In genomic region chr5:47274256-47274638, GRCm38 (mm10) we compare ENCODE assay signal across 16 mouse cellular contexts.
DNase-seq lines count a peak whose midpoint lies in the region; ATAC-seq and TF ChIP-seq lines count a peak whose summit lies in the region.
"Had no signal": no experiment of that assay in that cellular context is flagged by ENCODE, and none has a peak within 500 bp of the region (broad histone marks: within the 10 kb centered on the region; RNA-seq: fewer than 3 reads in every experiment).

No protein-coding gene starts in this region.

- no peak for TF ChIP-seq EP300 in lung, postnatal 0 days (IDR thresholded peaks at IDR 0.05)

- 82% methylated on average over 1 of the region's 1 CpGs for WGBS in forebrain, embryonic 10.5 days
- 85% methylated on average over 1 of the region's 1 CpGs for WGBS in forebrain, postnatal 0 days
- 61% methylated on average over 1 of the region's 1 CpGs for WGBS in hindbrain, embryonic 10.5 days
- 95% methylated on average over 1 of the region's 1 CpGs for WGBS in hindbrain, postnatal 0 days
- WGBS in lung, postnatal 0 days = 25% methylated on average over 1 of the region's 1 CpGs

- H3K4me2 ChIP-seq in forebrain, postnatal 0 days (ENCODE audit: low read depth) = no peak overlapping the region
- H3K4me2 ChIP-seq in hindbrain, postnatal 0 days (ENCODE audit: low read depth, low read length) = no peak overlapping the region
- no peak overlapping the region for H3K4me2 ChIP-seq in lung, postnatal 0 days (replicated peaks; ENCODE audit: low read depth, low read length)
- H3K4me2 ChIP-seq: hindbrain, embryonic 13.5 days; limb, embryonic 15.5 days; midbrain, embryonic 11.5 days; neural tube, embryonic 15.5 days had no signal

- H3K4me3 ChIP-seq in forebrain, embryonic 10.5 days = no peak overlapping the region
- H3K4me3 ChIP-seq in forebrain, postnatal 0 days (ENCODE audit: low read depth, low read length) = no peak overlapping the region
- no peak overlapping the region for H3K4me3 ChIP-seq in hindbrain, embryonic 10.5 days
- H3K4me3 ChIP-seq in hindbrain, postnatal 0 days (ENCODE audit: low read length) = no peak overlapping the region
- H3K4me3 ChIP-seq in lung, postnatal 0 days (ENCODE audit: low read depth, low read length) = no peak overlapping the region
- H3K4me3 ChIP-seq: hindbrain, embryonic 13.5 days; limb, embryonic 15.5 days; neural tube, embryonic 15.5 days had no signal

- no peaks in the 10 kb centered on the region for H3K9me3 ChIP-seq in forebrain, embryonic 10.5 days
- H3K9me3 ChIP-seq in forebrain, postnatal 0 days (ENCODE audit: low read length) = no peaks in the 10 kb centered on the region
- H3K9me3 ChIP-seq in hindbrain, embryonic 10.5 days = no peaks in the 10 kb centered on the region
- no peaks in the 10 kb centered on the region for H3K9me3 ChIP-seq in hindbrain, postnatal 0 days (ENCODE audit: low read length)
- no peaks in the 10 kb centered on the region for H3K9me3 ChIP-seq in lung, postnatal 0 days (ENCODE audit: low read length)
- H3K9me3 ChIP-seq: hindbrain, embryonic 13.5 days; limb, embryonic 15.5 days; neural tube, embryonic 15.5 days had no signal

- H3K9ac ChIP-seq in forebrain, postnatal 0 days = no peak overlapping the region
- no peak overlapping the region for H3K9ac ChIP-seq in hindbrain, postnatal 0 days (replicated peaks; ENCODE audit: low read length)
- H3K9ac ChIP-seq in lung, postnatal 0 days (replicated peaks; ENCODE audit: low read depth) = no peak overlapping the region
- H3K9ac ChIP-seq: hindbrain, embryonic 13.5 days; limb, embryonic 15.5 days; neural tube, embryonic 15.5 days had no signal

- no peak for DNase-seq in forebrain, embryonic 10.5 days (ENCODE audit: extremely low spot score, low spot score)
- no peak for DNase-seq in forebrain, postnatal 0 days
- no peak for DNase-seq in hindbrain, embryonic 10.5 days (ENCODE audit: low spot score)
- DNase-seq in hindbrain, postnatal 0 days (ENCODE audit: low spot score) = no peak
- peak; percentile 5 for DNase-seq in lung, postnatal 0 days (ENCODE audit: low spot score)
- DNase-seq in lung, postnatal 36 days = no peak
- no peak for DNase-seq in cerebellum, adult 9-10 months
- DNase-seq in left cerebral cortex, postnatal 10 days (ENCODE audit: extremely low spot score in 1 of 2, low spot score in 2 of 2) = no peak
- DNase-seq: B cell, adult 2 months; cerebellum, postnatal 14 days; gastrocnemius, postnatal 25 days; layer of hippocampus, adult 9-11 months had no signal

- intact Hi-C loops in left cerebral cortex, postnatal 10 days (cut with DNase I) = no loop called here

- H3K36me3 ChIP-seq in forebrain, embryonic 10.5 days (replicated peaks) = no peaks in the 10 kb centered on the region
- no peaks in the 10 kb centered on the region for H3K36me3 ChIP-seq in forebrain, postnatal 0 days (ENCODE audit: insufficient read depth)
- no peaks in the 10 kb centered on the region for H3K36me3 ChIP-seq in hindbrain, embryonic 10.5 days
- no peaks in the 10 kb centered on the region for H3K36me3 ChIP-seq in hindbrain, postnatal 0 days (ENCODE audit: insufficient read depth, low read length)
- no peaks in the 10 kb centered on the region for H3K36me3 ChIP-seq in lung, postnatal 0 days (ENCODE audit: insufficient read depth, low read length)
- H3K36me3 ChIP-seq: hindbrain, embryonic 13.5 days; limb, embryonic 15.5 days; neural tube, embryonic 15.5 days had no signal

- no peaks in the 10 kb centered on the region for H3K27me3 ChIP-seq in forebrain, embryonic 10.5 days (ENCODE audit: poor library complexity, severe bottlenecking)
- no peaks in the 10 kb centered on the region for H3K27me3 ChIP-seq in forebrain, postnatal 0 days (ENCODE audit: insufficient read depth, low read length)
- no peaks in the 10 kb centered on the region for H3K27me3 ChIP-seq in hindbrain, embryonic 10.5 days (ENCODE audit: insufficient read depth, poor library complexity, severe bottlenecking)
- no peaks in the 10 kb centered on the region for H3K27me3 ChIP-seq in hindbrain, postnatal 0 days (ENCODE audit: insufficient read depth, low read length)
- no peaks in the 10 kb centered on the region for H3K27me3 ChIP-seq in lung, postnatal 0 days (replicated peaks; ENCODE audit: insufficient read depth, low read length)
- H3K27me3 ChIP-seq: hindbrain, embryonic 13.5 days; limb, embryonic 15.5 days; neural tube, embryonic 15.5 days had no signal

- H3K4me1 ChIP-seq in forebrain, embryonic 10.5 days = peaks cover 20% of the 10 kb centered on the region
- no peaks in the 10 kb centered on the region for H3K4me1 ChIP-seq in forebrain, postnatal 0 days (ENCODE audit: insufficient read depth)
- peaks cover 19% of the 10 kb centered on the region for H3K4me1 ChIP-seq in hindbrain, embryonic 10.5 days (replicated peaks)
- no peaks in the 10 kb centered on the region for H3K4me1 ChIP-seq in hindbrain, postnatal 0 days (ENCODE audit: insufficient read depth, low read length)
- H3K4me1 ChIP-seq in lung, postnatal 0 days (ENCODE audit: insufficient read depth, low read depth, low read length) = no peaks in the 10 kb centered on the region; the same call in 1 of the 2 replicates
- H3K4me1 ChIP-seq: hindbrain, embryonic 13.5 days; neural tube, embryonic 15.5 days had no signal

- peak overlapping the region; percentile 77 for H3K27ac ChIP-seq in forebrain, embryonic 10.5 days
- no peak overlapping the region for H3K27ac ChIP-seq in forebrain, postnatal 0 days (ENCODE audit: low read depth, low read length)
- peak overlapping the region; percentile 75 for H3K27ac ChIP-seq in hindbrain, embryonic 10.5 days
- no peak overlapping the region for H3K27ac ChIP-seq in hindbrain, postnatal 0 days
- peak overlapping the region; percentile 38; the same call in 1 of the 2 replicates for H3K27ac ChIP-seq in lung, postnatal 0 days (ENCODE audit: low read length)
- H3K27ac ChIP-seq: hindbrain, embryonic 13.5 days; limb, embryonic 15.5 days; neural tube, embryonic 15.5 days had no signal

- ATAC-seq in forebrain, postnatal 0 days = no peak
- ATAC-seq in hindbrain, postnatal 0 days = no peak
- no peak for ATAC-seq in lung, postnatal 0 days

- TF ChIP-seq CTCF in forebrain, postnatal 0 days (IDR thresholded peaks at IDR 0.05; ENCODE audit: low read depth) = no peak
- no peak for TF ChIP-seq CTCF in hindbrain, postnatal 0 days (IDR thresholded peaks at IDR 0.05; ENCODE audit: low read depth)
- TF ChIP-seq CTCF in lung, postnatal 0 days (IDR thresholded peaks at IDR 0.05) = no peak

Comparison
In these comparisons a context has a peak if more than half of its experiments do, and no peak if none do; other contexts are left out.
1. H3K27ac ChIP-seq: peak in forebrain, embryonic 10.5 days (single experiment), hindbrain, embryonic 10.5 days (single experiment) and lung, postnatal 0 days (single experiment); none in forebrain, postnatal 0 days (single experiment) and hindbrain, postnatal 0 days (single experiment).